Mouse (Mus musculus) cerebellum, adult 11 months (tissue): ENCODE measurements around the gene Krtap5-2.
A peak's percentile ranks its signal among the peaks of the same experiment; 100 is the strongest.
"Not testable (repeated sequence)": the region's sequence is repeated elsewhere in the genome, so short reads cannot be mapped to it uniquely, and the experiment has no call there.

ENCODE experiments used
- DNase-seq: peaks from one replicate; pipeline ENCODE4 v3.0.0; 2022

Gene Krtap5-2

GRCm38 (mm10) chr7:142175905-142176304 is at the start of gene Krtap5-2:
Krtap5-2 (minus strand) TSS chr7:142176005.
- not testable (repeated sequence) for DNase-seq

- no peak for DNase-seq
Measured at GRCm38 (mm10) chr7:142224518-142224917, 48.7 kb upstream of the Krtap5-2 start.

- DNase-seq = not testable (repeated sequence)
Measured at GRCm38 (mm10) chr7:142212136-142212535, 36.3 kb upstream of the Krtap5-2 start.

GRCm38 (mm10) chr7:142211559-142211958 is 35.8 kb upstream of the Krtap5-2 start, which contains the start of gene Gm7579:
Gm7579 (plus strand) TSS chr7:142211859.
- no peak for DNase-seq

- DNase-seq = not testable (repeated sequence)
Measured at GRCm38 (mm10) chr7:142206891-142207290, 31.1 kb upstream of the Krtap5-2 start.

- DNase-seq = no peak
Measured at GRCm38 (mm10) chr7:142205488-142205887, 29.7 kb upstream of the Krtap5-2 start.

- DNase-seq = no peak
Measured at GRCm38 (mm10) chr7:142201064-142201463, 25.3 kb upstream of the Krtap5-2 start, which contains the start of gene Krtap5-3. Krtap5-3 (plus strand) TSS chr7:142201364.

GRCm38 (mm10) chr7:142198748-142199147 is 22.9 kb upstream of the Krtap5-2 start:
- DNase-seq = no peak

- DNase-seq = no peak
Measured at GRCm38 (mm10) chr7:142190289-142190688, 14.5 kb upstream of the Krtap5-2 start, which contains the start of gene Gm10153. Gm10153 (minus strand) TSS chr7:142190389.

GRCm38 (mm10) chr7:142188156-142188555 is 12.4 kb upstream of the Krtap5-2 start:
- no peak for DNase-seq

- no peak for DNase-seq
Measured at GRCm38 (mm10) chr7:142181021-142181420, 5.2 kb upstream of the Krtap5-2 start.

- no peak for DNase-seq
Measured at GRCm38 (mm10) chr7:142178685-142179084, 2.9 kb upstream of the Krtap5-2 start.

- no peak for DNase-seq
Measured at GRCm38 (mm10) chr7:142169836-142170235, 6.0 kb downstream of the Krtap5-2 start.

- DNase-seq = not testable (repeated sequence)
Measured at GRCm38 (mm10) chr7:142165639-142166038, 10.2 kb downstream of the Krtap5-2 start, which contains the start of gene Gm4553. Gm4553 (minus strand) TSS chr7:142165739.

- DNase-seq = no peak
Measured at GRCm38 (mm10) chr7:142159366-142159765, 16.4 kb downstream of the Krtap5-2 start.

- not testable (repeated sequence) for DNase-seq
Measured at GRCm38 (mm10) chr7:142157013-142157412, 18.8 kb downstream of the Krtap5-2 start, which contains the start of gene Gm29735. Gm29735 (minus strand) TSS chr7:142157113.

GRCm38 (mm10) chr7:142155308-142155707 is 20.5 kb downstream of the Krtap5-2 start:
- DNase-seq = no peak

GRCm38 (mm10) chr7:142152191-142152590 is 23.6 kb downstream of the Krtap5-2 start:
- DNase-seq = no peak

GRCm38 (mm10) chr7:142148633-142149032 is 27.2 kb downstream of the Krtap5-2 start:
- no peak for DNase-seq

GRCm38 (mm10) chr7:142146033-142146432 is 29.8 kb downstream of the Krtap5-2 start:
- peak; percentile 10 for DNase-seq

- no peak for DNase-seq
Measured at GRCm38 (mm10) chr7:142145413-142145940, 30.3 kb downstream of the Krtap5-2 start.

GRCm38 (mm10) chr7:142144507-142144906 is 31.3 kb downstream of the Krtap5-2 start, which contains the start of gene Gm45337:
Gm45337 (minus strand) TSS chr7:142144607.
- DNase-seq = no peak

GRCm38 (mm10) chr7:142143506-142144010 is 32.2 kb downstream of the Krtap5-2 start:
- DNase-seq = not testable (repeated sequence)

GRCm38 (mm10) chr7:142140696-142141095 is 35.1 kb downstream of the Krtap5-2 start:
- DNase-seq = no peak
